Mouse (Mus musculus): ENCODE data around the gene Bcl11b. TPM values are rescaled to one million over a fixed set of nuclear protein-coding genes. Genes with fewer than 3 reads are reported as not detected.

Bcl11b gene
- polyA plus RNA-seq, 1 experiment from 2014 or later, result 9.0 TPM

DNA sequence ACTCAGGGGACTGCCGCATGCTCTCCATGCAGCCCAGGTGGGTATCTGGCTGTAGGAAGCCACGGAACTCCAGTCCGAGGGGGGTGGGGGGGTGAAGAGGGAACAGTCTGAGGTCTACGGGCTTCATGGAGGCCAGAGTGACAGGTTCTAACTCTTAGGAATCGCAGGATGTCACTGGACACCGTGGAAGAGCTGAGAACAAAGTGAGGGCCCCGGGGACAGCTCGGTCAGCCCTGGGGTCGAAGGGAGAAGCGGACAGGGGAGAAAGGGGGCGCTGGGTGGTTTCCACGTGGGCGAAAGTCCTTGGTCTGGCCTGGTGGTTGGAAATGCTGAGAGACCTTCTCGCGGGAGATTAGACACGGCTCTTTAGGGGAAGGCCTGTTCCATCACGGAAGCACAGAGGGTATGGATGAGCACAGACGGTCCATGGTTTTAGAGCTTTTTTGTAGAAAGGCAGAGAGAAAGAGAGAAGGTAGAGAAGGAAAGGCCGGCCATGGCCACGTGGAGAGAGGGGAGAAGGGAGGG, 133.8 kb downstream of the Bcl11b start:
- Histone ChIP-seq H3K9me3 (replicated peaks; ENCODE audit: control insufficient read depth, low read length) (no peaks in the 10 kb centered on the region), H3K4me2 (ENCODE audit: low read depth, low read length) (no peak overlapping the region), H3K27me3 (ENCODE audit: control insufficient read depth, insufficient read depth, low read length) (no peaks in the 10 kb centered on the region), H3K4me3 (ENCODE audit: low read length) (no peak overlapping the region), H3K36me3 (ENCODE audit: control insufficient read depth, insufficient read depth) (no peaks in the 10 kb centered on the region), H3K4me1 (ENCODE audit: control insufficient read depth, insufficient read depth, low read length) (no peaks in the 10 kb centered on the region), H3K27ac (ENCODE audit: low read length) (no peak overlapping the region), H3K9ac (ENCODE audit: low read length) (no peak overlapping the region)
- no peak for ATAC-seq (replicated peaks; ENCODE audit: extremely low read depth, insufficient read depth, low FRiP score)
- WGBS, result 83% methylated on average over 20 of the region's 20 CpGs

- H3K36me3 ChIP-seq (ENCODE audit: control insufficient read depth, insufficient read depth), result no peaks in the 10 kb centered on the region
- no peaks in the 10 kb centered on the region for H3K4me1 ChIP-seq (ENCODE audit: control insufficient read depth, insufficient read depth, low read length)
- no peaks in the 10 kb centered on the region for H3K27me3 ChIP-seq (ENCODE audit: control insufficient read depth, insufficient read depth, low read length)
- H3K9ac ChIP-seq (ENCODE audit: low read length), result no peak overlapping the region
- no peaks in the 10 kb centered on the region for H3K9me3 ChIP-seq (replicated peaks; ENCODE audit: control insufficient read depth, low read length)
- ATAC-seq (replicated peaks; ENCODE audit: extremely low read depth, insufficient read depth, low FRiP score), result no peak
- H3K4me2 ChIP-seq (ENCODE audit: low read depth, low read length), result no peak overlapping the region
- WGBS, result 83% methylated on average over 2 of the region's 2 CpGs
- no peak overlapping the region for H3K27ac ChIP-seq (ENCODE audit: low read length)
- H3K4me3 ChIP-seq (ENCODE audit: low read length), result no peak overlapping the region
Observed at GRCm38 (mm10) chr12:107868291-107868690, 135.1 kb downstream of the Bcl11b start.

Other genes starting within 250 kb of the Bcl11b start
- 75.8 and 75.9 TPM in 2 replicates for gene Setd3, start 175.7 kb upstream of the Bcl11b start, polyA plus RNA-seq (2015; fragmentation: Nextera tagmentation; extraction: Ambion mirVana)
- 2.0 and 2.4 TPM in 2 replicates for gene Ccnk, start 176.0 kb upstream of the Bcl11b start, polyA plus RNA-seq (2015; fragmentation: Nextera tagmentation; extraction: Ambion mirVana)